Mouse (Mus musculus) midbrain, embryonic 14.5 days (tissue): ENCODE results near the gene Tbc1d4. TPM values are rescaled to one million over a fixed set of nuclear protein-coding genes. Genes with fewer than 3 reads are reported as not detected.

Experiments
- ATAC-seq: fragments of 200-750 bp; cut with Nextera tagmentation; 2 replicates; pipeline ENCODE4 v1.8.0; 2017; ENCODE audit warnings: moderate number of reproducible peaks, moderate library complexity; ENCODE audit not compliant: low FRiP score, low TSS enrichment
- DNase-seq: peaks from one replicate; pipeline ENCODE4 v3.0.0-alpha.2; 2015
- H3K27ac ChIP-seq: fragments of 300-500 bp; sonication (generic); replicated peaks from 2 replicates; pipeline ENCODE4 v1.5.1; 2014; ENCODE audit warnings: mild to moderate bottlenecking, low read depth, low read length, moderate library complexity
- H3K27me3 ChIP-seq: fragments of 300-500 bp; sonication (generic); 2 replicates; pipeline ENCODE4 v1.6.1; 2014; ENCODE audit warnings: low read length, control low read depth, mixed read lengths; ENCODE audit not compliant: control insufficient read depth, insufficient read depth
- H3K36me3 ChIP-seq: fragments of 300-500 bp; sonication (generic); 2 replicates; pipeline ENCODE4 v1.6.1; 2014; ENCODE audit warnings: low read length, control low read depth; ENCODE audit not compliant: control insufficient read depth, insufficient read depth
- H3K4me1 ChIP-seq: fragments of 300-500 bp; sonication (generic); 2 replicates; pipeline ENCODE4 v1.6.1; 2014; ENCODE audit warnings: mild to moderate bottlenecking, antibody characterized with exemption, low read length, control low read depth; ENCODE audit not compliant: control insufficient read depth, insufficient read depth
- H3K4me2 ChIP-seq: fragments of 300-500 bp; sonication (generic); 2 replicates; pipeline ENCODE4 v1.6.1; 2014; ENCODE audit warnings: mild to moderate bottlenecking, low read length, moderate library complexity
- H3K4me3 ChIP-seq: fragments of 300-500 bp; sonication (generic); replicated peaks from 2 replicates; pipeline ENCODE4 v1.5.1; 2014; ENCODE audit warnings: low read depth, low read length
- H3K9ac ChIP-seq: fragments of 300-500 bp; sonication (generic); replicated peaks from 2 replicates; pipeline ENCODE4 v1.6.1; 2014; ENCODE audit warnings: mild to moderate bottlenecking, low read length, moderate library complexity
- H3K9me3 ChIP-seq: fragments of 300-500 bp; sonication (generic); 2 replicates; pipeline ENCODE4 v1.6.1; 2016; ENCODE audit warnings: low read length, control low read depth, mixed read lengths; ENCODE audit not compliant: control insufficient read depth
- WGBS: fragments of 180-500 bp; shearing (Covaris S2); extraction: QIAGEN DNeasy Blood & Tissue Kit; methylation state at CpG from one replicate; pipeline ENCODE4 v1.1.7; 2014; 5-methylcytosine and 5-hydroxymethylcytosine counted together
- polyA plus RNA-seq: library from polyadenylated mRNA; unstranded; fragments of >200 nt; fragmentation: Nextera tagmentation; extraction: Ambion mirVana; gene quantifications from 2 replicates; pipeline ENCODE4 v1.2.1, GENCODE M21; 2014

The Tbc1d4 gene
- polyA plus RNA-seq, 1 experiment from 2014 or later: 8.9 TPM

DNA sequence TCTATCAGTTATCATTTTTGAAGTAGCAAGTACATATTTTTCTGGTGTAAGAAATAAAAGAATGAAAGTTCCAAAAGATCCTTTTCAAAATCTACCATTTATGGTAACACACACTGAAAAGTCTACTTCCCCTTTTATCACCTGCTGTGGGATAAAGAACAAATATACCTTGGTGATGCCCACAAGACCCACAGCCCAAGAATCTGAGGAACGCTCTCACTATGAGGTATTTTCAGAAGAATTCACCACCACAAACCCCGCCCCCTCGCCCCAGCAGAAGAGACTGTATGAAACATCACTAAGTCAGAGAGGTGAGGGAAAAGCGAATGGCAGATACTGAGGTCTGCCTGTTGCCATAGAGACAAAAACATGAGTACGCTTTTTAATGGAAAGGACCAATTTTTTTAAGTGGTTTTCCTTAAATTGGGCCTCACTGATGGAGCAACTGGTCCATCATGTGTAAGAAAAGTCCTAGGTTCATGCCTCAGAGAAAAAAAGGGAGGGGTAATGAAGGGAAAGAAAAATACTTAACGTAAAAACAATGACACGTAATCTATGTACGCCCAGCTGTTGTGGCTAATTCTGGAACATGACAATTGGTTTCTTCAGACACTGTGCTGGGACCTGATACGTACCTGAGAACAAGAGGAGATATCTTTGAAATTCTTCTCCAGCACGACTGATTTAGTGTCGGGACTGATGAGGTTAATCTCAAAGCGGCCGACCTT is 104.4 kb downstream of the Tbc1d4 start:
- Histone ChIP-seq H3K27ac (no peak overlapping the region), H3K36me3 (no peaks in the 10 kb centered on the region), H3K27me3 (no peaks in the 10 kb centered on the region), H3K9ac (no peak overlapping the region), H3K4me3 (no peak overlapping the region), H3K4me1 (no peaks in the 10 kb centered on the region), H3K9me3 (no peaks in the 10 kb centered on the region), H3K4me2 (no peak overlapping the region)
- 92% methylated on average over 13 of the region's 13 CpGs for WGBS
- ATAC-seq: no peak
- no peak for DNase-seq

DNA sequence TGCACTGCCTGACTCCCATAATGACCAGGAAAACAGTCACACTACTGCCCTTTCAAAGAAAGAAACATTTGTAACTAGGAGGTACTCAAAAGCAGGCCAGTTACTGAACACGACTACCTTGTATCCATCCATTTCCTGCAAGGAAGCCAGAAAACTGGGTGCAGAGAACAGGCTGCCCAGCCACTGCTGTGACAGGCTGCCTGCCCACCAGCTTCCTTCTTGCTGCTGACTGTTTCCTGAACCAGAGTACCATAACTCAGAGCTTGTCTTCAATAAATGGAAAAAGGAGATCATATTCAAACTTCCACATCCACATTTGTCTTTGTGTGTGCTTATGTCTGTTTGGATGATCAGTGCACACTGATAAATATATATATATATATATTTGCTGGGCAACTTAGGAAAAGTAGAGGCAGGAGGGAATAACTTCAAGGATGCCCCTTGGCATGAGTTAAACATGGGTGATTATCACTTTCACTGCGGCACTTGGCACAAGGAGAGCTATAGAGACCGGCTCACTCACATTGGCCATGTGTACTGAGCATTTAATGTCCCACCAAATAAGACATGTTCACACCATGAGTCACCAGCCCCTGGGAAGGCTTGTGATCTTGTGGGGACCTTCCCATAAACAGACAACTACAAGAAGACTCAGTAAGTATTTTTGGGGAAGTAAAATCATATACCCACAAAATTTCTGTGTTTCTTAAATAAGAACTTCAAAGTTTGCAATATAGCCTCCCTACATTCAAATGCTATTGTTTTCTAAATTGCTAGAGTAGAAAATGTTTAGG is 105.6 kb downstream of the Tbc1d4 start:
- Histone ChIP-seq H3K36me3 (no peaks in the 10 kb centered on the region), H3K9me3 (no peaks in the 10 kb centered on the region), H3K4me1 (no peaks in the 10 kb centered on the region), H3K9ac (no peak overlapping the region), H3K27ac (no peak overlapping the region), H3K4me2 (no peak overlapping the region), H3K4me3 (no peak overlapping the region), H3K27me3 (no peaks in the 10 kb centered on the region)
- DNase-seq (no peak), ATAC-seq (no peak)
- WGBS: 91% methylated on average over 3 of the region's 3 CpGs

DNA sequence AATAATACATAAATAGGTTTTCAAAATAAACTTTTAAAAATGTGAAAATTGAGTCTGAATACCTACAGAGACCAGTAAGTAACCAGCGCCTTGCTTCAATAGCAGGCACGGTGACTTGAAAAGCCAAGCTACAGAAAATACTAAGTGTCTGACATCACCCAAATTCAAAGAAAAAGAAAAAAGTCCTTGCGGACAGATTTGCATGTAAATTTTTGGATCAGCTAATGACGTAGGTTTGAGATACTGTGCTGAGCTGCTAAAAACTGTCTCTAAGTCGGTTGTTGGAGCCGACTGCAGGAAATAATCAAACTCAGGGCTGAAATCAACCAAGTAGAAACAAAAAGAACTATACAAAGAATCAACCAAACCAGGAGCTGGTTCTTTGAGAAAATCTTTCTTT is 107.1 kb downstream of the Tbc1d4 start:
- Histone ChIP-seq H3K9me3 (no peaks in the 10 kb centered on the region), H3K36me3 (no peaks in the 10 kb centered on the region), H3K27ac (no peak overlapping the region), H3K4me1 (no peaks in the 10 kb centered on the region), H3K4me3 (no peak overlapping the region), H3K4me2 (no peak overlapping the region), H3K27me3 (no peaks in the 10 kb centered on the region), H3K9ac (no peak overlapping the region)
- DNase-seq (no peak), ATAC-seq (no peak)
- WGBS: 70% methylated on average over 6 of the region's 6 CpGs

DNA sequence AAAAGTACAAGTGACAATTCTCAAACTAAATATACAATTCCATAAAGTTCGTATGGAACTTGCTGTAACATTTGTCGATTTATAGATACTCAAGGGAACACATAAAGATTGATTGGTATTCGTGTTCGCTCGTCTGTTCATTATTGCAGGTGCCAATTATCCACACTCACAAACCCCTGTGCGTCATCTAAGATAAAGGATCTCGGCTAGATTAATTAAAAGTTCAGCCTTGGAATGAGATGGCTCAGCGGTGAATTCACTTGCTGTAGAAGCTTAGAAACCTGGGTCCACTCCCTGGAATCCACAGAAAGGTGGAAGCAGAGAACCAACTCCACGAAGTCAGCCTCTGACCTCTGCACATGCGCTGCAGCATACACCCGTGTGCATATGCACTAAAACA is 107.5 kb downstream of the Tbc1d4 start:
- Histone ChIP-seq H3K9ac (no peak overlapping the region), H3K4me2 (no peak overlapping the region), H3K9me3 (no peaks in the 10 kb centered on the region), H3K27me3 (no peaks in the 10 kb centered on the region), H3K27ac (no peak overlapping the region), H3K36me3 (no peaks in the 10 kb centered on the region), H3K4me3 (no peak overlapping the region), H3K4me1 (no peaks in the 10 kb centered on the region)
- ATAC-seq (no peak), DNase-seq (no peak)
- WGBS: 74% methylated on average over 11 of the region's 11 CpGs

DNA sequence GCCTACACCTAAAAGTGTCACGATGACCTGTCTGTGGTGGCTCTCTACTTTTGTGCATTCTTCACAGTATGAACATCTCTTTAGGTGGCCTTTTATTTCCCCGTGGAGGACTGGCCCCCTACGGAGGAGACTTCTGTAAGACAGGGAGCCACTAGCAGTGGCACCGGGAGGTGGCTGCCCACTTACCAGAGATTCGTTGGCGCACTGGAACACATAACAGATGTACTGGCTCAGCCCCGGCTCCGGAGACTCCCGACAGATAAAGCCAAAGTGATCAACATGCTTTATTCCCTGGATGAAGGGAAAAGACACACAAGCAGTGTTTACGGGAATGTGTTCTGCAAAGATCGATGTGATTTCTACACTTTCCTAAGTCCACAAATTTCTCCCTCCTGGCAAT is 108.2 kb downstream of the Tbc1d4 start:
- Histone ChIP-seq H3K36me3 (no peaks in the 10 kb centered on the region), H3K4me3 (no peak overlapping the region), H3K9ac (no peak overlapping the region), H3K4me1 (no peaks in the 10 kb centered on the region), H3K27ac (no peak overlapping the region), H3K27me3 (no peaks in the 10 kb centered on the region), H3K9me3 (no peaks in the 10 kb centered on the region), H3K4me2 (no peak overlapping the region)
- DNase-seq (no peak), ATAC-seq (no peak)
- 70% methylated on average over 11 of the region's 11 CpGs for WGBS

DNA sequence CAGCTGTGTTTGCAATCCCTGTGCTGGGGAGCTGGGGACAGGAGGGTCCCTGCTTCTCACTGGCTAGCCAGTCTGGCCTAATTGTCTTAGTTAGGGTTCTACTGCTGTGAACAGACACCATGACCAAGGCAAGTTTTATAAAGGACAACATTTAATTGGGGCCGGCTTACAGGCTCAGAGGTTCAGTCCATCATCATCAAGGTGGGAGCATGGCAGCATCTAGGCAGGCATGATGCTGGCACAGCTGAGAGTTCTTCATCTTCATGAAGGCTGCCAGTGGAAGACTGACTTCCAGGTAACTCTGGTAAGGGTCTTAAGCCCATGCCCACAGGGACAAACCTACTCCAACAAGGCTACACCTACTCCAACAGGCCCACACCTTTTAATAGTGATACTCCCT is 109.2 kb downstream of the Tbc1d4 start:
- ATAC-seq (no peak), DNase-seq (no peak)
- no peaks in the 10 kb centered on the region for H3K9me3 ChIP-seq
- H3K36me3 ChIP-seq: no peaks in the 10 kb centered on the region
- WGBS: 88% methylated on average over 1 of the region's 1 CpGs
- H3K27me3 ChIP-seq: no peaks in the 10 kb centered on the region
- H3K27ac ChIP-seq: no peak overlapping the region
- no peaks in the 10 kb centered on the region for H3K4me1 ChIP-seq
- no peak overlapping the region for H3K4me2 ChIP-seq
- no peak overlapping the region for H3K4me3 ChIP-seq
- no peak overlapping the region for H3K9ac ChIP-seq

DNA sequence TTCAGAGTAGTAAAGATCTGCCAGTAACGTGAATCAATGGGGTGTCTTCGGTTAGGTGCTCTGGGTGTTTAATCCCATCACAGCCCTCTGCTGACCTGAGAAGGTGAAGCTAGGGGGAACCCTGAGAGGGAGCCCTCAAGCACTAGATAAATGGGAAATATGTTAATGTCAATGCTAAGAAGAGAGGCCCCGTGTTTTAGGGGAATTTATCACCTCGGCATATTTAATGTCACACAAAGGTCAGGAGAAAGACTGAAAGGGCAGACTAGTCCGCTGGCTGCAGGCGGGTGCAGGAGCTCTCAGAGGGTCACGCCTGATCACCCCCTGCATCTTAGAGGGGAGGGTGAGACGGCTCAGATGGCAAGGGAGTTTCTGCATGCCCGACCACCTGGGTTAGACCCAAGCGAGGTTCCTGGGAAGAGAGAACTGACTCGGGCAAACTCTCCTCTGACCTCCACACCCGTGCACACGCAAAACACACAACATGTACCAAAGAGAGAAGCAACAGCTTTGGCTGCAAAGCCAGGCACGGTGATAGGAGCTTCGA is 120.7 kb downstream of the Tbc1d4 start:
- Histone ChIP-seq H3K36me3 (no peaks in the 10 kb centered on the region), H3K9me3 (no peaks in the 10 kb centered on the region), H3K4me1 (no peaks in the 10 kb centered on the region), H3K9ac (no peak overlapping the region), H3K27ac (no peak overlapping the region), H3K4me2 (no peak overlapping the region), H3K27me3 (no peaks in the 10 kb centered on the region), H3K4me3 (no peak overlapping the region)
- DNase-seq: no peak
- WGBS: 36% methylated on average over 15 of the region's 15 CpGs
- ATAC-seq: no peak; the same call in 1 of the 2 replicates

DNA sequence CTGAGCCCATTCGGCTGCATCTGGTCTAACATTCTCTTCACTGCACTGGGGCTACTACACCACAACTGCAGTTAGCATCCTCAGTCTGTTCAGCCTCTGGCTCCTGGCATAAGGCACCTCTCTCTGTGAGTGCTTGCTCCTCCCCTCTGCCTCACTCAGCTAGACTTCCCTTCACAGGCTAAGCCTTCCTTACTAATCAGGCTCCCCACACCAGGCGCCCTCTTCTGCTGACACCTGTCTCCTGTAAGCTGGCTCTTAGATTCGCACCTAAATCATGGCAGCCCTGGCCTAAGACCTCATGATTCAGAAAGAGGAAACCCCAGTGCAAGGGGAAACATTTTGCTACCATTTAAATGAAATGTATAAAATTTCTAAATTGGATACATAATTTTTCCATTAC is 122.4 kb downstream of the Tbc1d4 start:
- 71% methylated on average over 3 of the region's 3 CpGs for WGBS

More for the DNA sequence above, 122.4 kb downstream of the Tbc1d4 start:
- H3K4me2 ChIP-seq: no peak overlapping the region
- no peak for DNase-seq
- no peak overlapping the region for H3K27ac ChIP-seq
- H3K27me3 ChIP-seq: no peaks in the 10 kb centered on the region
- H3K4me3 ChIP-seq: no peak overlapping the region
- H3K9me3 ChIP-seq: no peaks in the 10 kb centered on the region
- no peak for ATAC-seq
- no peaks in the 10 kb centered on the region for H3K36me3 ChIP-seq
- no peak overlapping the region for H3K9ac ChIP-seq
- H3K4me1 ChIP-seq: no peaks in the 10 kb centered on the region
